Mouse (Mus musculus): ENCODE results near the gene Tescl. TPM values are rescaled to one million over a fixed set of nuclear protein-coding genes. Genes with fewer than 3 reads are reported as not detected.

The Tescl gene
- polyA plus RNA-seq, 1 experiment from 2014 or later: not detected

Small RNAs within 50 kb of the gene (microRNA-seq; reads per million reads assigned to microRNA genes)
- gene Gm27592: not detected

Other genes with a start within 250 kb of the Tescl start
- gene Zfp112, start 221.6 kb downstream of the Tescl start, polyA plus RNA-seq (2014; fragmentation: Nextera tagmentation; extraction: Ambion mirVana): 3.3 and 5.4 TPM in 2 replicates
- 18.4 and 18.5 TPM in 2 replicates for gene Zfp235, start 199.8 kb downstream of the Tescl start, polyA plus RNA-seq (2014; fragmentation: Nextera tagmentation; extraction: Ambion mirVana)
- 5.3 and 5.9 TPM in 2 replicates for gene Zfp114, start 158.9 kb downstream of the Tescl start, polyA plus RNA-seq (2014; fragmentation: Nextera tagmentation; extraction: Ambion mirVana)
- 12.8 and 14.2 TPM in 2 replicates for gene Zfp111, start 122.5 kb downstream of the Tescl start, polyA plus RNA-seq (2014; fragmentation: Nextera tagmentation; extraction: Ambion mirVana)
- gene Zfp109, start 96.4 kb downstream of the Tescl start, polyA plus RNA-seq (2014; fragmentation: Nextera tagmentation; extraction: Ambion mirVana): 4.9 and 5.8 TPM in 2 replicates
- 3.1 and 3.8 TPM in 2 replicates for gene Zfp108, start 79.1 kb downstream of the Tescl start, polyA plus RNA-seq (2014; fragmentation: Nextera tagmentation; extraction: Ambion mirVana)
- gene Zfp93, start 63.5 kb downstream of the Tescl start, polyA plus RNA-seq (2014; fragmentation: Nextera tagmentation; extraction: Ambion mirVana): 10.4 and 10.6 TPM in 2 replicates
- gene Zfp61, start 32.7 kb downstream of the Tescl start, polyA plus RNA-seq (2014; fragmentation: Nextera tagmentation; extraction: Ambion mirVana): 50.1 and 51.2 TPM in 2 replicates
- gene Zfp94, start 17.3 kb downstream of the Tescl start, polyA plus RNA-seq (2014; fragmentation: Nextera tagmentation; extraction: Ambion mirVana): 13.2 and 14.2 TPM in 2 replicates
- not detected in 2 replicates for gene Lypd5, start 15.3 kb upstream of the Tescl start, polyA plus RNA-seq (2014; fragmentation: Nextera tagmentation; extraction: Ambion mirVana)
- 2.6 and 2.7 TPM in 2 replicates for gene Kcnn4, start 36.3 kb upstream of the Tescl start, polyA plus RNA-seq (2014; fragmentation: Nextera tagmentation; extraction: Ambion mirVana)
- gene Smg9, start 65.7 kb upstream of the Tescl start, polyA plus RNA-seq (2014; fragmentation: Nextera tagmentation; extraction: Ambion mirVana): 20.2 and 22.1 TPM in 2 replicates
- not detected in 2 replicates for gene Irgc1, start 118.4 kb upstream of the Tescl start, polyA plus RNA-seq (2014; fragmentation: Nextera tagmentation; extraction: Ambion mirVana)
- 2.1 and 2.3 TPM in 2 replicates for gene Plaur, start 128.5 kb upstream of the Tescl start, polyA plus RNA-seq (2014; fragmentation: Nextera tagmentation; extraction: Ambion mirVana)
- gene Cadm4, start 148.1 kb upstream of the Tescl start, polyA plus RNA-seq (2014; fragmentation: Nextera tagmentation; extraction: Ambion mirVana): 1.9 and 2.2 TPM in 2 replicates
- gene Zfp428, start 173.1 kb upstream of the Tescl start, polyA plus RNA-seq (2014; fragmentation: Nextera tagmentation; extraction: Ambion mirVana): 65.6 and 75.7 TPM in 2 replicates
- gene AC161166.1, start 178.5 kb upstream of the Tescl start, polyA plus RNA-seq (2014; fragmentation: Nextera tagmentation; extraction: Ambion mirVana): 0.48 and 0.52 TPM in 2 replicates
- gene Irgq, start 196.8 kb upstream of the Tescl start, polyA plus RNA-seq (2014; fragmentation: Nextera tagmentation; extraction: Ambion mirVana): 7.5 and 8.1 TPM in 2 replicates
- 0.19 TPM in 1 of 2 replicates, not detected in the other for gene Pinlyp, start 212.2 kb upstream of the Tescl start, polyA plus RNA-seq (2014; fragmentation: Nextera tagmentation; extraction: Ambion mirVana)
- 141 and 148 TPM in 2 replicates for gene Xrcc1, start 212.4 kb upstream of the Tescl start, polyA plus RNA-seq (2014; fragmentation: Nextera tagmentation; extraction: Ambion mirVana)

Data from limb, embryonic 11.5 days (tissue).